Comparison of ENCODE assay signal across 9 mouse cellular contexts in genomic region chr16:11370132-11370544, GRCm38 (mm10). TPM values are rescaled to one million over a fixed set of nuclear protein-coding genes. Genes with fewer than 3 reads are reported as not detected.
DNase-seq lines count a peak whose midpoint lies in the region; ATAC-seq and TF ChIP-seq lines count a peak whose summit lies in the region.
"Had no signal": no experiment of that assay in that cellular context is flagged by ENCODE, and none has a peak within 500 bp of the region (broad histone marks: within the 10 kb centered on the region; RNA-seq: fewer than 3 reads in every experiment).

No protein-coding gene starts in this region.

- no peak overlapping the region for H3K4me2 ChIP-seq in kidney, embryonic 14.5 days (replicated peaks; ENCODE audit: low read depth, low read length)
- no peak overlapping the region for H3K4me2 ChIP-seq in liver, embryonic 14.5 days (ENCODE audit: low read depth)

- peaks cover 6% of the 10 kb centered on the region; the same call in 1 of the 2 replicates for H3K4me1 ChIP-seq in kidney, embryonic 14.5 days (ENCODE audit: control insufficient read depth, insufficient read depth, low read length)
- H3K4me1 ChIP-seq in liver, embryonic 14.5 days (replicated peaks; ENCODE audit: control insufficient read depth in 2 of 2, insufficient read depth in 2 of 2, low read length in 1 of 2) = peaks cover 8 to 13% of the 10 kb centered on the region in 2 experiments

- peak; percentile 41 for DNase-seq in kidney, adult 11 months
- DNase-seq in MEL-GATA-1-ER (ENCODE audit: extremely low read depth, low read depth) = peak; percentile 58
- peak; percentile 31 to 37 for DNase-seq in cerebellum, postnatal 36 days
- DNase-seq in liver, embryonic 14.5 days (ENCODE audit: low read depth in 3 of 3, low spot score in 3 of 3) = no peak
- no peak for DNase-seq in adipocyte (ENCODE audit: low spot score)

- H3K36me3 ChIP-seq in kidney, embryonic 14.5 days (ENCODE audit: control insufficient read depth, insufficient read depth, low read length) = peaks cover 2% of the 10 kb centered on the region; the same call in 1 of the 2 replicates
- no peaks in the 10 kb centered on the region for H3K36me3 ChIP-seq in liver, embryonic 14.5 days (replicated peaks; ENCODE audit: control insufficient read depth, insufficient read depth, low read depth)

- no peaks in the 10 kb centered on the region for H3K9me3 ChIP-seq in kidney, embryonic 14.5 days (ENCODE audit: control insufficient read depth, low read length)
- H3K9me3 ChIP-seq in liver, embryonic 14.5 days (ENCODE audit: control insufficient read depth, low read length) = no peaks in the 10 kb centered on the region

- no peak for ATAC-seq in kidney, embryonic 14.5 days (ENCODE audit: low FRiP score, low TSS enrichment)
- peak; percentile 23; the same call in 1 of the 2 replicates for ATAC-seq in liver, embryonic 14.5 days (ENCODE audit: insufficient read depth)
- no peak for ATAC-seq in monocyte, adult 5-6 weeks (replicated peaks; ENCODE audit: insufficient number of reproducible peaks, low FRiP score, low TSS enrichment, poor library complexity, severe bottlenecking)
- ATAC-seq in erythroid progenitor cell, adult 5-6 weeks (replicated peaks; ENCODE audit: low FRiP score, poor library complexity, severe bottlenecking) = no peak

- no peaks in the 10 kb centered on the region for H3K27me3 ChIP-seq in kidney, embryonic 14.5 days (ENCODE audit: control insufficient read depth, insufficient read depth, low read length)
- no peaks in the 10 kb centered on the region for H3K27me3 ChIP-seq in liver, embryonic 14.5 days (ENCODE audit: control insufficient read depth, insufficient read depth, low read length)

- no peak overlapping the region for H3K9ac ChIP-seq in kidney, embryonic 14.5 days (ENCODE audit: low read depth, low read length)
- no peak overlapping the region for H3K9ac ChIP-seq in liver, embryonic 14.5 days (replicated peaks)

- no peak for TF ChIP-seq CTCF in liver, embryonic 14.5 days (IDR thresholded peaks at IDR 0.05; ENCODE audit: low read depth)

- no peak overlapping the region for H3K4me3 ChIP-seq in kidney, embryonic 14.5 days (ENCODE audit: low read length)
- H3K4me3 ChIP-seq in liver, embryonic 14.5 days (ENCODE audit: insufficient read depth in 1 of 2, low read depth in 2 of 2, low read length in 2 of 2) = no peak overlapping the region

- no peak for TF ChIP-seq EP300 in liver, embryonic 14.5 days (IDR thresholded peaks at IDR 0.05; ENCODE audit: low read depth)

- 85% methylated on average over 7 of the region's 7 CpGs for WGBS in kidney, embryonic 14.5 days
- 32% methylated on average over 7 of the region's 7 CpGs for WGBS in liver, embryonic 14.5 days (ENCODE audit: insufficient replicate concordance)

- no peak overlapping the region for H3K27ac ChIP-seq in kidney, embryonic 14.5 days (ENCODE audit: low read depth, low read length)
- no peak overlapping the region for H3K27ac ChIP-seq in liver, embryonic 14.5 days

RNA-seq across cellular contexts. Expression of gene Snx29, which starts 47.4 kb away (rescaled TPM):
- 8.6 and 17.7 TPM in 2 replicates for polyA plus RNA-seq in kidney, embryonic 14.5 days (2014; fragmentation: Nextera tagmentation; extraction: Ambion mirVana)
- 1.8 and 1.9 TPM in 2 replicates for polyA plus RNA-seq in liver, embryonic 14.5 days (2012; rRNA removed)
- polyA plus RNA-seq in liver, embryonic 14.5 days (2014; fragmentation: Nextera tagmentation; extraction: Ambion mirVana) = 1.9 and 2.4 TPM in 2 replicates
- total RNA-seq in monocyte, adult 5-6 weeks (2017) = 24.1 to 27.7 TPM (median 25.3 TPM) in 3 replicates
- 8.4 and 16.2 TPM in 2 replicates for total RNA-seq in erythroid progenitor cell, adult 5-6 weeks (2015; ENCODE audit: low replicate concordance)
- total RNA-seq in erythroid progenitor cell, adult 5-6 weeks (2017; ENCODE audit: low replicate concordance) = 7.3 and 13.6 TPM in 2 replicates

RNA-seq across cellular contexts. Expression of gene Tnfrsf17, which starts 56.5 kb away (rescaled TPM):
- not detected in 2 replicates for polyA plus RNA-seq in kidney, embryonic 14.5 days (2014; fragmentation: Nextera tagmentation; extraction: Ambion mirVana)
- not detected in 2 replicates for polyA plus RNA-seq in liver, embryonic 14.5 days (2012; rRNA removed)
- polyA plus RNA-seq in liver, embryonic 14.5 days (2014; fragmentation: Nextera tagmentation; extraction: Ambion mirVana) = not detected in 2 replicates
- total RNA-seq in monocyte, adult 5-6 weeks (2017) = 1.3 to 11.9 TPM (median 3.0 TPM) in 3 replicates
- total RNA-seq in erythroid progenitor cell, adult 5-6 weeks (2015; ENCODE audit: low replicate concordance) = not detected in 2 replicates
- not detected in 2 replicates for total RNA-seq in erythroid progenitor cell, adult 5-6 weeks (2017; ENCODE audit: low replicate concordance)
- polyA plus RNA-seq: heart, embryonic 14.5 days had no signal

Comparison
In these comparisons a context has a peak if more than half of its experiments do, and no peak if none do; other contexts are left out.
1. DNase-seq: peak in kidney, adult 11 months (single experiment), MEL-GATA-1-ER (single experiment) and cerebellum, postnatal 36 days (2 of 2); none in liver, embryonic 14.5 days (0 of 3) and adipocyte (single experiment).